Mouse (Mus musculus): Measurements from ENCODE around the gene Frmpd3. TPM values are rescaled to one million over a fixed set of nuclear protein-coding genes. Genes with fewer than 3 reads are reported as not detected.
A peak's percentile ranks its signal among the peaks of the same experiment; 100 is the strongest.

Gene Frmpd3
- total and polyA plus RNA-seq, 3 experiments: not detected

DNA sequence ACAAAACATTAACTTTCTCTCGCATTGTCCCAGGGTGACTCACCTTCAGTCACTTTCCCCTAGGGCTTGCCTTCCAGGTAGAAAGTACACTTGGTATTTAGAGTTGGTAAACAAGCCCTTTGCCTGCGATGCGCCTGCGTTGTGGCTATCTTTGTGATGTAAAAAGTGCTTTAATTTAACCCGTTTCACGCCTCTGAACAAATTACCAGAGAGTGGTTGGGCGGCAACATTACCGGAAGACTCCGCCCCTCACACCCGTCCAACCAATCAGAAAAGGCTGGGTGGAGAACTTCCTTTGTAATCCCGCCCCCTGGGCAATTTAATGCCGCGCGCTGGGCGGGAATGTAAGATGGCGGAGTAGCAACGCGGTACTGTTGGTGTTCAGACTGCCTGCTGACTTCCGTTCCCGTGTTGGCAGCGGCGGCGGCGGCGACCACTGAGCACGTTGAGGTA lies 114.2 kb downstream of the Frmpd3 start, which contains the start of gene Prps1:
Gene Prps1, plus strand, starts transcription at position 335 of the 453 bp plus-strand sequence.
- H3K4me3 ChIP-seq (ENCODE audit: control insufficient read depth in 1 of 2, insufficient read depth in 1 of 2, low read depth in 2 of 2, low read length in 2 of 2): peak within 1 kb of the TSS; percentile 83 to 95
- H3K36me3 ChIP-seq (ENCODE audit: control insufficient read depth in 1 of 2, insufficient read depth in 2 of 2, low read length in 2 of 2): peaks cover 0 to 14% of the 10 kb centered on the region in 2 experiments; a peak in 2 of 4 replicates
- H3K9me3 ChIP-seq (replicated peaks; ENCODE audit: insufficient read depth, low read length): no peaks in the 10 kb centered on the region
- H3K27me3 ChIP-seq (ENCODE audit: control insufficient read depth in 1 of 2, insufficient read depth in 2 of 2, low read length in 2 of 2): no peaks in the 10 kb centered on the region; a peak in 1 of 4 replicates
- H3K4me1 ChIP-seq (ENCODE audit: control insufficient read depth in 1 of 2, insufficient read depth in 2 of 2, low read length in 2 of 2): peaks cover 3 to 5% of the 10 kb centered on the region in 2 experiments; a peak in 2 of 4 replicates
- peak within 1 kb of the TSS; percentile 64 for H3K27ac ChIP-seq (ENCODE audit: control insufficient read depth, low read depth, low read length)
- peaks cover 44% of the 10 kb centered on the region for H3K79me2 ChIP-seq (ENCODE audit: control insufficient read depth, insufficient read depth, low read length, poor library complexity)
- DNase-seq (ENCODE audit: low read depth, low spot score): peak; percentile 96
- peak within 1 kb of the TSS; percentile 91 for H3K9ac ChIP-seq (ENCODE audit: control insufficient read depth, low read depth, low read length, poor library complexity, severe bottlenecking)
- TF ChIP-seq MAZ (IDR thresholded peaks at IDR 0.05; ENCODE audit: low read depth, low read length) (no peak), HCFC1 (IDR thresholded peaks at IDR 0.05; ENCODE audit: low read depth, low read length) (peak; percentile 68; the same call in 1 of the 2 replicates), MEF2A (IDR thresholded peaks at IDR 0.05; ENCODE audit: extremely low read depth, insufficient replicate concordance, low read depth, low read length, poor library complexity, severe bottlenecking) (no peak), POLR2A (IDR thresholded peaks at IDR 0.05; ENCODE audit: control insufficient read depth in 1 of 2, insufficient read depth in 1 of 2, low read depth in 1 of 2, low read length in 2 of 2, poor library complexity in 1 of 2) (peak; percentile 79 to 96), KAT2A (conservative IDR thresholded peaks at IDR 0.05; ENCODE audit: low read depth, low read length) (no peak), JUND (IDR thresholded peaks at IDR 0.05; ENCODE audit: low read depth, low read length) (no peak), ZKSCAN1 (IDR thresholded peaks at IDR 0.05; ENCODE audit: low read depth, low read length) (no peak), POLR2AphosphoS2 (IDR thresholded peaks at IDR 0.05; ENCODE audit: low read length) (peak; percentile 90), ELF1 (IDR thresholded peaks at IDR 0.05; ENCODE audit: low read depth, low read length) (peak; percentile 82), EP300 (IDR thresholded peaks at IDR 0.05; ENCODE audit: low read depth in 1 of 2, low read length in 2 of 2) (0 out of 4 replicates have a peak, but pooled peaks of 1 of the 2 experiments have one; percentile 14), ZNF384 (IDR thresholded peaks at IDR 0.05; ENCODE audit: low read depth, low read length) (peak; percentile 27; the same call in 1 of the 2 replicates), GATA1 (IDR thresholded peaks at IDR 0.05; ENCODE audit: low read depth, low read length) (peak; percentile 45; the same call in 1 of the 2 replicates), POLR2AphosphoS5 (IDR thresholded peaks at IDR 0.05; ENCODE audit: borderline replicate concordance, low read depth, low read length) (no peak), ETS1 (IDR thresholded peaks at IDR 0.05; ENCODE audit: low read depth, low read length) (no peak; the same call in 1 of the 2 replicates), MYC (IDR thresholded peaks at IDR 0.05; ENCODE audit: low read depth, low read length) (no peak), TBP (IDR thresholded peaks at IDR 0.05; ENCODE audit: low read depth, low read length) (peak; percentile 98), BHLHE40 (IDR thresholded peaks at IDR 0.05; ENCODE audit: borderline replicate concordance, low read depth, low read length) (no peak), CHD1 (IDR thresholded peaks at IDR 0.05; ENCODE audit: low read depth, low read length) (no peak), CTCF (IDR thresholded peaks at IDR 0.05 in 2 of 3, conservative IDR thresholded peaks at IDR 0.05 in 1 of 3; ENCODE audit: control insufficient read depth in 1 of 3, insufficient read depth in 1 of 3, low read depth in 2 of 3, low read length in 3 of 3, poor library complexity in 1 of 3, severe bottlenecking in 1 of 3) (no peak), GABPA (IDR thresholded peaks at IDR 0.05; ENCODE audit: low read depth, low read length) (no peak), ZC3H11A (IDR thresholded peaks at IDR 0.05; ENCODE audit: low read depth, low read length) (no peak), USF1 (IDR thresholded peaks at IDR 0.05; ENCODE audit: low read depth, low read length) (no peak), TCF12 (IDR thresholded peaks at IDR 0.05; ENCODE audit: low read depth, low read length) (0 out of 2 replicates have a peak, but pooled peaks have one; percentile 24), TAL1 (IDR thresholded peaks at IDR 0.05; ENCODE audit: low read length) (no peak), ZMIZ1 (IDR thresholded peaks at IDR 0.05; ENCODE audit: low read depth, low read length) (peak; percentile 84), RCOR1 (IDR thresholded peaks at IDR 0.05; ENCODE audit: low read depth, low read length) (0 out of 2 replicates have a peak, but pooled peaks have one; percentile 17), MXI1 (IDR thresholded peaks at IDR 0.05; ENCODE audit: low read depth, low read length) (no peak), MAX (IDR thresholded peaks at IDR 0.05; ENCODE audit: low read length) (peak; percentile 33), E2F4 (IDR thresholded peaks at IDR 0.05; ENCODE audit: borderline replicate concordance, low read depth, low read length) (peak; percentile 85), NRF1 (IDR thresholded peaks at IDR 0.05; ENCODE audit: insufficient read depth, low read depth, low read length, poor library complexity, severe bottlenecking) (peak; percentile 78), NELFE (IDR thresholded peaks at IDR 0.05; ENCODE audit: low read depth, low read length) (peak; percentile 85), MAFK (IDR thresholded peaks at IDR 0.05; ENCODE audit: borderline replicate concordance, low read depth, low read length) (no peak), CHD2 (IDR thresholded peaks at IDR 0.05; ENCODE audit: low read length) (no peak), SIN3A (IDR thresholded peaks at IDR 0.05; ENCODE audit: low read length) (peak; percentile 84), UBTF (IDR thresholded peaks at IDR 0.05; ENCODE audit: borderline replicate concordance, insufficient read depth, low read depth, low read length) (no peak), RAD21 (IDR thresholded peaks at IDR 0.05; ENCODE audit: low read depth, low read length) (no peak), USF2 (IDR thresholded peaks at IDR 0.05; ENCODE audit: borderline replicate concordance in 1 of 2, insufficient read depth in 1 of 2, low read depth in 1 of 2, low read length in 2 of 2) (no peak)
